Mouse (Mus musculus) liver, adult 2 months (tissue): ENCODE measurements around the gene Ezh1. TPM values are rescaled to one million over a fixed set of nuclear protein-coding genes. Genes with fewer than 3 reads are reported as not detected.

ENCODE experiments used
- DNase-seq: peaks from one replicate; pipeline ENCODE4 v3.0.0-alpha.2; 2011; ENCODE audit warnings: low read depth, low spot score; ENCODE audit errors: extremely low read depth
- H3K27ac ChIP-seq: fragments of 200-500 bp; replicated peaks from 2 replicates; pipeline ENCODE4 v1.5.1; 2012; ENCODE audit warnings: low read depth, mild to moderate bottlenecking, control low read depth, inconsistent platforms, low read length; ENCODE audit not compliant: insufficient read depth
- H3K27me3 ChIP-seq: fragments of 200-500 bp; 2 replicates; pipeline ENCODE4 v1.6.1; 2012; ENCODE audit warnings: mild to moderate bottlenecking, moderate library complexity, low read length, inconsistent platforms; ENCODE audit not compliant: control insufficient read depth, insufficient read depth
- H3K36me3 ChIP-seq: fragments of 200-500 bp; 2 replicates; pipeline ENCODE4 v1.6.1; 2012; ENCODE audit warnings: low read length, inconsistent platforms; ENCODE audit not compliant: control insufficient read depth, insufficient read depth
- H3K4me1 ChIP-seq: fragments of 200-500 bp; 2 replicates; pipeline ENCODE4 v1.6.1; 2011; ENCODE audit warnings: low read length; ENCODE audit not compliant: control insufficient read depth, insufficient read depth
- H3K4me3 ChIP-seq: fragments of 200-500 bp; 2 replicates; pipeline ENCODE4 v1.5.1; 2011; ENCODE audit warnings: low read depth, mild to moderate bottlenecking, control low read depth, low read length, moderate library complexity; ENCODE audit not compliant: insufficient read depth
- H3K79me2 ChIP-seq: fragments of 200-500 bp; 2 replicates; pipeline ENCODE4 v1.6.1; 2012; ENCODE audit warnings: inconsistent platforms, mild to moderate bottlenecking, low read length, moderate library complexity; ENCODE audit not compliant: control insufficient read depth, insufficient read depth
- H3K9ac ChIP-seq: fragments of 200-500 bp; 2 replicates; pipeline ENCODE4 v1.6.1; 2012; ENCODE audit warnings: low read depth, mild to moderate bottlenecking, control low read depth, inconsistent platforms, low read length
- CTCF ChIP-seq: fragments of 200-500 bp; IDR thresholded peaks from 2 replicates; pipeline ENCODE4 v1.5.1; 2011; ENCODE audit warnings: low read depth, low read length, control low read depth
- POLR2A ChIP-seq: fragments of 200-500 bp; IDR thresholded peaks from 2 replicates; pipeline ENCODE4 v1.6.1; 2011; ENCODE audit warnings: low read length, control low read depth; ENCODE audit not compliant: insufficient read depth; ENCODE audit errors: extremely low read depth
- WGBS: fragments of 180-500 bp; shearing (Covaris S2); methylation state at CpG from one replicate; pipeline ENCODE4 v1.1.7; 2018; 5-methylcytosine and 5-hydroxymethylcytosine counted together
- polyA plus RNA-seq: library from polyadenylated mRNA; depleted of rRNA; stranded (reverse); fragments of >200 nt; gene quantifications from 2 replicates; pipeline ENCODE4 v1.2.3, GENCODE M21; 2012
- total RNA-seq: library from RNA; depleted of rRNA; stranded (reverse); fragments of >200 nt; gene quantifications from 2 replicates; pipeline ENCODE4 v1.2.3, GENCODE M21; 2014

Ezh1 gene
- total and polyA plus RNA-seq, 2 experiments: 9.2 to 10.5 TPM

DNA sequence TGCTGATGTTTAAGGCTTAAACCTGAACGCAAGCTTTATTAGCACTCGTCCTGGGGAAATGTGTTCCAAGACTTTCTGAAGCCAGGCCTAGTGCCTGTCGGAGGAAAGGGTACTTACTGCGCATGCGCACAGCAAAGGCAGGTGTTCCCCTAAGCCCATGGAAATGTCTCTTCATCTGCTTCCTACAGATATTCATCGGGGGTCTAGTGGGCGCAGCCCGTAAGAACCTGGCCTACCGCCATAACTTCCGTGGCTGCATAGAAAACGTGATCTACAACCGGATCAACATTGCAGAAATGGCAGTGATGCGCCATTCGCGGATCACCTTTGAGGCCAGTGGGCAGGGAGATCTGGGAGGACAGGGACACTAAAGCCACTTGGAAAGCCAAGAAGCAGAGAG, 47.0 kb downstream of the Ezh1 start:
- no peak overlapping the region for H3K4me3 ChIP-seq
- no peaks in the 10 kb centered on the region for H3K36me3 ChIP-seq
- H3K9ac ChIP-seq: no peak overlapping the region
- DNase-seq: no peak
- no peak overlapping the region for H3K27ac ChIP-seq
- TF ChIP-seq CTCF (no peak), POLR2A (no peak)
- H3K27me3 ChIP-seq: no peaks in the 10 kb centered on the region
- H3K79me2 ChIP-seq: no peaks in the 10 kb centered on the region
- WGBS: 79% methylated on average over 15 of the region's 15 CpGs
- peaks cover 3% of the 10 kb centered on the region; the same call in 1 of the 2 replicates for H3K4me1 ChIP-seq

- 76% methylated on average over 36 of the region's 36 CpGs for WGBS
- Histone ChIP-seq H3K9ac (no peak overlapping the region), H3K36me3 (no peaks in the 10 kb centered on the region), H3K27me3 (no peaks in the 10 kb centered on the region), H3K79me2 (no peaks in the 10 kb centered on the region), H3K4me1 (peaks cover 11% of the 10 kb centered on the region), H3K4me3 (no peak overlapping the region), H3K27ac (no peak overlapping the region)
- DNase-seq: no peak
- TF ChIP-seq POLR2A (no peak), CTCF (no peak)
These were observed 47.9 kb downstream of the Ezh1 start for GRCm38 (mm10) chr11:101178061-101179058.

GRCm38 (mm10) chr11:101176933-101177773, 49.1 kb downstream of the Ezh1 start:
- TF ChIP-seq CTCF: peak; percentile 61
- TF ChIP-seq POLR2A: no peak
- Histone ChIP-seq H3K4me1 (peaks cover 16% of the 10 kb centered on the region), H3K9ac (no peak overlapping the region), H3K36me3 (no peaks in the 10 kb centered on the region), H3K27me3 (no peaks in the 10 kb centered on the region), H3K4me3 (no peak overlapping the region), H3K79me2 (no peaks in the 10 kb centered on the region), H3K27ac (no peak overlapping the region)
- DNase-seq: no peak
- 56% methylated on average over 22 of the region's 22 CpGs for WGBS

DNA sequence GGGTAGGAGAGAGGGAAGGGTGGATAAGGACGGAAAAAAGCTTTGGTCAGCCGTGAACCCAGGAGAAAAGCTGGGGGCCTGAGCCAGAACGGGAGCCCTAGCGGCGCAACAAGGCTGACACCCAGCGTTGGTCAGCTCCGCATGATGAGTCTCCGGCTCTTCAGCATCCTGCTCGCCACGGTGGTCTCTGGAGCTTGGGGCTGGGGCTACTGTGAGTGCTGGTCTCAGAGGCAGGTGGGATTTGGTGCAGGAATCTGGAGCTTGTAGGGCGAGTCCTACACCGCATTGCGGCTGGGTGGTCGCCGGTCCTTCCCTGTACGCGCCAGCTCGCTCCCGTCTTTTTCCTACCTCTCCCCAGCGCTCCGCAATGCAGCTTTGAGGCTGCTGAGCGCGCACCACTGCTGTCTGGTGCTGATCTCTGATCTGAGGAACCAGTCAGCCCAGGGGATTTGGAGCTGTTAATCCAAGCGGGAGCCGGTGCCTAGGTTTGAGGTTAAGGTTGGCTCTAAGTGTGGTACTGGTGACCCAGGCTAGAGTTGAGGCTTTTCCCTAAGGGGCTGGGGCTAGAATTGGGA, 50.1 kb downstream of the Ezh1 start:
- no peak overlapping the region; the same call in 1 of the 2 replicates for H3K4me3 ChIP-seq
- no peak overlapping the region for H3K9ac ChIP-seq

DNA sequence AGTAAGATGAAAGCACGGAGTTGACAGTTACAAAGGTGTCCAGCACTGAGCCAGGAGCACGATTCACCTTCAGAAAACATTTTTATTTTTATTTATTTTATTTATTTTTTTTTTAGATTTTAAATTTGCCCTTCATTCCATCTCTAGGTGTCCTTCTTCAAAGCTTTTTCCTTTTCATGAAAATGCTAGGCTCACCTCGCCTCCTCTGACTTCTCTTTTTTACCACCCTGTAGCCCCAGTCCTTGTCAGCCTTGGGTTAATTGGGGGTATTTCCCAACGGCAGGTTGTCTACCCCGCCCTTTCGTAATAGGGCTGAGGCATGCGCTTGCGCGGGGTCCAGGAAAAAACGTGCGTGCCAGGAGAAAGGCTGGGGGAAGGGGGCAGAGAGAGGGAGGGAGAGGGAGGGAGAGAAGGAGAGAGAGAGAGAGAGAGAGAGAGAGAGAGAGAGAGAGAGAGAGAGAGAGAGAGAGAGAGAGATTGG, 50.6 kb downstream of the Ezh1 start:
- 11% methylated on average over 11 of the region's 11 CpGs for WGBS
- Histone ChIP-seq H3K36me3 (no peaks in the 10 kb centered on the region), H3K27me3 (no peaks in the 10 kb centered on the region), H3K4me1 (peaks cover 13% of the 10 kb centered on the region), H3K79me2 (no peaks in the 10 kb centered on the region; the same call in 1 of the 2 replicates), H3K9ac (no peak overlapping the region), H3K4me3 (no peak overlapping the region), H3K27ac (no peak overlapping the region)
- no peak for DNase-seq
- TF ChIP-seq POLR2A: no peak
- no peak for TF ChIP-seq CTCF

More for the DNA sequence above, 50.1 kb downstream of the Ezh1 start:
- Histone ChIP-seq H3K27me3 (no peaks in the 10 kb centered on the region), H3K79me2 (no peaks in the 10 kb centered on the region), H3K36me3 (no peaks in the 10 kb centered on the region), H3K27ac (no peak overlapping the region), H3K4me1 (peaks cover 15% of the 10 kb centered on the region)
- peak; percentile 54 for TF ChIP-seq CTCF
- no peak for TF ChIP-seq POLR2A
- 11% methylated on average over 25 of the region's 25 CpGs for WGBS
- DNase-seq: no peak
